Mouse (Mus musculus) urinary bladder, postnatal 14 days (tissue): Measurements from ENCODE around the gene 1700001K19Rik.
"Not testable (repeated sequence)": the region's sequence is repeated elsewhere in the genome, so short reads cannot be mapped to it uniquely, and the experiment has no call there.

ENCODE experiments used
- DNase-seq: peaks from one replicate; pipeline ENCODE4 v3.0.0; 2021; ENCODE audit warnings: low spot score

1700001K19Rik gene

GRCm38 (mm10) chr12:110682561-110683299 lies at the start of gene 1700001K19Rik:
TSS of gene 1700001K19Rik (minus strand) at chr12:110682619.
- DNase-seq = no peak

GRCm38 (mm10) chr12:110726428-110726827 lies 44.0 kb upstream of the 1700001K19Rik start:
- DNase-seq = no peak

- DNase-seq = no peak
Observed at GRCm38 (mm10) chr12:110725489-110725888, 43.1 kb upstream of the 1700001K19Rik start.

- no peak for DNase-seq
Observed at GRCm38 (mm10) chr12:110725051-110725450, 42.6 kb upstream of the 1700001K19Rik start.

- DNase-seq = no peak
Observed at GRCm38 (mm10) chr12:110716004-110716403, 33.6 kb upstream of the 1700001K19Rik start.

- no peak for DNase-seq
Observed at GRCm38 (mm10) chr12:110714215-110714614, 31.8 kb upstream of the 1700001K19Rik start.

- no peak for DNase-seq
Observed at GRCm38 (mm10) chr12:110713784-110714183, 31.4 kb upstream of the 1700001K19Rik start.

- no peak for DNase-seq
Observed at GRCm38 (mm10) chr12:110711270-110711669, 28.9 kb upstream of the 1700001K19Rik start.

- DNase-seq = no peak
Observed at GRCm38 (mm10) chr12:110707451-110707850, 25.0 kb upstream of the 1700001K19Rik start.

GRCm38 (mm10) chr12:110706337-110707231 lies 24.2 kb upstream of the 1700001K19Rik start:
- peak; percentile 23 for DNase-seq

GRCm38 (mm10) chr12:110705419-110705818 lies 23.0 kb upstream of the 1700001K19Rik start:
- not testable (repeated sequence) for DNase-seq

GRCm38 (mm10) chr12:110703682-110704081 lies 21.3 kb upstream of the 1700001K19Rik start:
- DNase-seq = no peak

- DNase-seq = peak; percentile 91
Observed at GRCm38 (mm10) chr12:110703008-110703471, 20.6 kb upstream of the 1700001K19Rik start.

- DNase-seq = no peak
Observed at GRCm38 (mm10) chr12:110702556-110702955, 20.1 kb upstream of the 1700001K19Rik start, which contains the start of gene Hsp90aa1. TSS of gene Hsp90aa1 (minus strand) at chr12:110702728.

- not testable (repeated sequence) for DNase-seq
Observed at GRCm38 (mm10) chr12:110701363-110701762, 18.9 kb upstream of the 1700001K19Rik start.

- DNase-seq = no peak
Observed at GRCm38 (mm10) chr12:110700730-110701129, 18.3 kb upstream of the 1700001K19Rik start.

GRCm38 (mm10) chr12:110699171-110699547 lies 16.7 kb upstream of the 1700001K19Rik start:
- no peak for DNase-seq

- DNase-seq = no peak
Observed at GRCm38 (mm10) chr12:110698523-110699170, 16.2 kb upstream of the 1700001K19Rik start.

GRCm38 (mm10) chr12:110698080-110698479 lies 15.7 kb upstream of the 1700001K19Rik start:
- no peak for DNase-seq

GRCm38 (mm10) chr12:110697457-110697856 lies 15.0 kb upstream of the 1700001K19Rik start:
- no peak for DNase-seq

GRCm38 (mm10) chr12:110696975-110697400 lies 14.6 kb upstream of the 1700001K19Rik start:
- no peak for DNase-seq
